Mouse (Mus musculus) B cell, adult 62 days (primary cell): Measurements from ENCODE around the gene Olfr293. TPM values are rescaled to one million over a fixed set of nuclear protein-coding genes. Genes with fewer than 3 reads are reported as not detected.

Experiments
- total RNA-seq: library from RNA; stranded (reverse); gene quantifications from 4 replicates; pipeline ENCODE4 v1.2.4, GENCODE M21; 2023

The Olfr293 gene
- total RNA-seq = not detected in 4 replicates

GRCm38 (mm10) chr7:86648761-86649160 is at the start of gene Olfr293:
Gene Olfr293 (plus strand): TSS chr7:86649061.

GRCm38 (mm10) chr7:86616543-86616942 is 32.3 kb upstream of the Olfr293 start, which contains the start of gene Olfr294:
Gene Olfr294 (minus strand): TSS chr7:86616643.

GRCm38 (mm10) chr7:86688030-86688429 is 39.2 kb downstream of the Olfr293 start, which contains the start of gene Olfr292:
Gene Olfr292 (plus strand): TSS chr7:86688330.

Other genes starting within 250 kb of the Olfr293 start
- gene Olfr301, start 245.2 kb upstream of the Olfr293 start, total RNA-seq = not detected in 4 replicates
- not detected in 4 replicates for gene Olfr299, start 189.1 kb upstream of the Olfr293 start, total RNA-seq
- not detected in 4 replicates for gene Olfr298, start 156.6 kb upstream of the Olfr293 start, total RNA-seq
- gene Olfr297, start 129.1 kb upstream of the Olfr293 start, total RNA-seq = not detected in 4 replicates
- gene Olfr295, start 65.2 kb upstream of the Olfr293 start, total RNA-seq = not detected in 4 replicates
- gene Olfr294, start 32.4 kb upstream of the Olfr293 start, total RNA-seq = not detected in 4 replicates
- not detected in 4 replicates for gene Olfr292, start 39.3 kb downstream of the Olfr293 start, total RNA-seq
- gene Folh1, start 126.9 kb downstream of the Olfr293 start, total RNA-seq = not detected in 4 replicates
- gene Vmn2r77, start 146.0 kb downstream of the Olfr293 start, total RNA-seq = not detected in 4 replicates